Mouse (Mus musculus): ENCODE data around the gene Thrap3.
"Not testable (repeated sequence)": the region's sequence is repeated elsewhere in the genome, so short reads cannot be mapped to it uniquely, and the experiment has no call there.

Thrap3 gene

GRCm38 (mm10) chr4:126219540-126219939, 17.0 kb upstream of the Thrap3 start:
- not testable (repeated sequence) for DNase-seq (ENCODE audit: low spot score)

DNA sequence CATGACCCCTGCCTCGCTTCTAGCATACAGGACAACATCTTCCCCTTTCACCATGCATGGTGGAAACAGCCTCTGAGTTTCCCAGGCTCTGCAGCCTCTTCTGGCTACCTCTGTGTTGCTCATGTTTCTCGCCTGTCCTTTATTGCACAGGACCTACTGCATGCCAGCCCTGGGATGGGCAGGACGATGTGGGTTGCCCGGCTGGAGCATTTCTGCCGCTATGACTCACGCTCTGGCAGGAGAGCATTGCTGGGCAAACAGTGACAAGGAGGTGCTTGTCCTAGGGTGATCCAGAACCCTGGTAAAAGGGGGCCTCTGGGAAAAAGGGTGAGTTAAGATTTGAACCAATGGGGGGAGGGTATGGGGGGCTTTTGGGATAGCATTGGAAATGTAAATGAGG, 15.2 kb upstream of the Thrap3 start:
- DNase-seq (ENCODE audit: low spot score), result no peak

GRCm38 (mm10) chr4:126207081-126207480, 4.5 kb upstream of the Thrap3 start:
- no peak for DNase-seq (ENCODE audit: low spot score)

DNA sequence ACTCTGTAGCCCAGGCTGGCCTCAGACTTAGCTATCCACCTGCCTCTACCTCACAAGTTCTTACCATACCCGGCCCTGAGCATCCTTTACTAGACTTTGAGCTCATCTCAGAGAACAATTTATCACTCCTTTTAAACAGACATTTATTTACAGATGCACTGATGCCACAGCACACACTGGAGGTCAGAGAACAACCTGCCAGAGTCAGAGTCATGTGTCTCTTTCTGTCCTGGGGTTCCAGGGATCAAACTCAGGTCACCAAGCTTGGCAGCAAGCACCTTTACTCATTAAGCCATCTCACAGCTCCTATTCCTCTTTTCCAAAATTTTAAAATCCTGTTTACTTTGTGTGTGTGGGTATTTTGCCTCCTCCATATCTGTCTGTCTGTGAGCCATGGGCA, 2.8 kb upstream of the Thrap3 start:
- DNase-seq (ENCODE audit: low spot score), result no peak

GRCm38 (mm10) chr4:126204661-126205230, 2.2 kb upstream of the Thrap3 start:
- DNase-seq (ENCODE audit: low spot score), result no peak

DNA sequence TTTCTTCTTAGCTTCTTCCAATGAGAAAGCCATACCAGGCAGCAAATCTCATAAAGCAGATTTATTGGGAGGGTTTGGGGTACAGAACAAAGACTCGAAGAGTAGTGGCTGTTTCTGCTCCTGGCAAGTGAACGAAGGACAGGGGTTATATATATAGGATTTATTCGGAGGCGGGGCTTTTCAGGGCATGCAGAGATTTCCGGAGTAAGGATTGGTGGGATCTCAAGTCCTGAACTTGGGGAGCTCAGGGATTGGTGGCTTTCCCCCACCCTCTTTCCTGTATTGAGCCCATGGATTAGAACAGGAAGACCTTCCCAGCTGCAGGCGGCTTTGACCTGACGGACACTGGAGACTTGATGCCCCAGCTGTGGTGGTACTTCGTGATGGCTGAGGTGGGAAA, 1.5 kb upstream of the Thrap3 start:
- no peak for DNase-seq (ENCODE audit: low spot score)

DNA sequence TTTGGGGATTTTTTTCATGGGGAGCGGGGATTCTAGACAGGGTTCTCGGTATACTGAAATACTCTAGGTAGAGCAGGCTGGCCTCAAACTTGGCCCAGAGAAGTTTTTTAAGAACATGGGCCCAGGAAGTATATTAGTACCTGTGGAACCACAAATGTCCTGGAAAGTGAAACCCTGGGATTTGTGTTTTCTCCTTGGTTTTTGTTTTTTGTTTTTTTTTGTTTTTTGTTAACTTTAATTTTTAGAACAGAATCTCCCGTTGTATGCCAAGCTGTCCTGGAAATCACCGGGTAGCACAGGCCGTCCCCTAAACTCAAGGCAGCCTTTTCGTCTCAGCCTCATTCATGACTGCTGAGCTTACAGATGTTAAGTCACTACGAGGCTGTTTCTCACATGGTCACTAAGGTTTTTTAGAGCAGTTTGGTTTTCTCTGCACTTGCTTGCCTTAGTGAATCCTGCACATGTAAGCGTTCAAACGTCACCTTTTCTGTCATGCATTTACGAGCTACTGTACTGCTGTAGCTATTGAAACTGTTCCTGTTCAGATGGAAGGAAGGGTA, 856 bp upstream of the Thrap3 start:
- no peak for DNase-seq (ENCODE audit: low spot score)

- no peak for DNase-seq (ENCODE audit: low spot score)
Observed at GRCm38 (mm10) chr4:126201514-126202302, 852 bp downstream of the Thrap3 start.

DNA sequence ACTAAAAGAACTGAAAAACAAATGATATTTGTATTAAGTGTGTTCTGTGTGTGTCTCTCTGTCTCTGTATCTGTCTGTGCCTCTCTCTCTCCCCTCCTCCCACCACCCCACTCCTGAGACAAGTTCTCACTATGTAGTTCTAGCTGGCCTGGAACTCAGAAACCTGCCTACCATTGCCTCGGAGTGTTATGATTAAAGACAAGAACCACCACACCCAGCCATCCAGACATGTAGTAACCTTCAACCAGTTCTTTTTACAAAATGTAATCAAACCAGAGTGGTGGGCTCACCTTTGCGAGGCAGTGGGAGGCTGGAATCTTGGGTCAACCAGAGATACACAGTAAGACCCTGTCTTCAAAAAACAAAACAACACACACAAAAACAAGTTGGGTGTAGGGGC, 1.9 kb downstream of the Thrap3 start:
- DNase-seq (ENCODE audit: low spot score), result no peak

DNA sequence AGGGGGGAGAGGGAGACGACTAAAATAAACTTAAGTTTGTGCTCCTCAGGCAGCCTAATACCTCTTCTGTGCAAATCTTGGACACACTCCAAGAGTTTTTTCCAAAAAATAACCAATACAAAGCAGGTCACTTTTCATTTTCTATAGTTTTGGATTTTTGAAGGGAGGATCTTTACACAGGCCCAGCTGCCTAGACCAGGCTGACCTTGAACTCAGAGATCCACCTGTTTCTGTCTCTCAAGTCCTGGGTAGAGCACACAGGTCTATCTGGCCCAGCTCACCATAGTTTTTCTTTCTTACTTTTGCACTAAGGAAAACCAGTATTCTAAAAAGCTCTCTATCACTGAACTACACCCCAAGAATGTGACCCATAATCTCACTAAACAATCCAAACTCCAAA, 2.5 kb downstream of the Thrap3 start:
- DNase-seq (ENCODE audit: low spot score), result no peak

DNA sequence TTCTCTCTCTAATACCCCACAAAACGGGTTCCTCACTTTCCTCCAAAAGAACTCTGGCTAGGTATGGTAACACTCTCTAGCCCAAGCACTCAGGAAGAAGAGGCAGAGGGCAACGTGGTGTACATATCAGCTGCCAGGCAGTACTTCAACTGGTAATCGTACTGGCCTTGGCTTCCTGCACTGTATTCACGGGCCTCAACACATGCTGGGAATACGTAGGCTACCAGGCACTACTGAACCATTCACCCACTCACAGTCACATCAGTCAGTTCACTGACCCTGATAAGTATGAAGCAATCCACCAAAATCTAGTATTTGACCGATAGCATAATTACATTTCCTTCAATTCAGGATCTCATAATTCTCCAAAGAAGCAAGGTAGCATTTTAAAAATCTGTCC, 3.0 kb downstream of the Thrap3 start:
- DNase-seq (ENCODE audit: low spot score), result no peak

GRCm38 (mm10) chr4:126197485-126197884, 5.1 kb downstream of the Thrap3 start:
- no peak for DNase-seq (ENCODE audit: low spot score)

DNA sequence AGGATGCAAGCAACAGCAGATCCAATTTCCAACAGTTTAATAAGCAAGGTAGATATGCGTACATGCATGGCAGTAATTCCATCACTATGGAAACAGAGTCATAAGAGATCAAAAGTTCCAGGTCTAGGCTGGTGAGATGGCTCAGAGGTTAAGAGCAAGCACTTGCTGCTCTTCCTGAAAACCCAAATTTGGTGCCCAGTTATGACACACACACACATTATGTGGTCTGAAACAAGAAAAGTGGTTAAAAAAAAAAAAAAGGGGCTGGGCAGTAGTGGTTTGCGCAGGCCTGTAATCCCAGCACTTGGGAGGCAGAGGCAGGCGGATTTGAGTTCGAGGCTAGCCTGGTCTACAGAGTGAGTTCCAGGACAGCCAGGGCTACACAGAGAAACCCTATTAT, 7.6 kb downstream of the Thrap3 start:
- DNase-seq (ENCODE audit: low spot score), result no peak

DNA sequence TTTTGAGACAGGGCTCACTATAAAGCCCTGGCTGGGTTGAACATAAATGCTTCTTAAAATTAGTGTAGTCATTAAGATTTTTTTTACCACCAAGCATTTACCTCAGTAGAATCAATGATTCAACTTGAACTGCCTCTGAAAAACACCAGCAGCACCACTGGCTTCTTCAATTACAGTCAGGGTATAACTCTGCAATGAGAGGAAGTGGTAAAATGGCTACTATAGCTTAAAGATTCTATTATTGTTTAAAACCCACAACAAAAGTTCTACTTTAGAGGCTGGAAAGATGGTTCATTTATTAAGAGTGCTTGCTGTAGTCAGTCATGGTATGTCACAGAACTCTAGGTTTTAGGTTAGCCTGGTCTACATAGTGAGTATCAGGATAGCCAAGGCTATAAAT, 8.3 kb downstream of the Thrap3 start:
- no peak for DNase-seq (ENCODE audit: low spot score)

- no peak for DNase-seq (ENCODE audit: low spot score)
Observed at GRCm38 (mm10) chr4:126190636-126191035, 11.9 kb downstream of the Thrap3 start.

GRCm38 (mm10) chr4:126187096-126187495, 15.5 kb downstream of the Thrap3 start:
- no peak for DNase-seq (ENCODE audit: low spot score)

DNA sequence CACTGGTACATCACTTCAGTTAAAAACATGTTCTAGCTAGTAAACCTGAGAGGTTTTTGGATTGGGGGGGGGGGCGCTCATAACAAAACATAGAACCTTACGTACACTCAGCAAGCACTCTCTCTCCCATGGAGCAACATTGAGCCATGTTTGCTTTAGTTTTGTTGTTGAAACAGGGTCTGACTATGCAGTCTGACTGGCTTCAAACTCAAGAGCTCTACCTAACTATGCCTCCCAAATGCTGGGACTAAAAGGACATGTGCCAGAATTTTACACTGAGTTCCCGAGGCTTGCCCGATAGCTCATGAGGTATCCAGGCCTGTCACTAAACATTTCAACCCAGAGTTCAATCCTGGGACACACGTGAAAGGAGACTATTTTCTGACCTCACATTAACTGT, 19.5 kb downstream of the Thrap3 start:
- DNase-seq (ENCODE audit: low spot score), result no peak

DNA sequence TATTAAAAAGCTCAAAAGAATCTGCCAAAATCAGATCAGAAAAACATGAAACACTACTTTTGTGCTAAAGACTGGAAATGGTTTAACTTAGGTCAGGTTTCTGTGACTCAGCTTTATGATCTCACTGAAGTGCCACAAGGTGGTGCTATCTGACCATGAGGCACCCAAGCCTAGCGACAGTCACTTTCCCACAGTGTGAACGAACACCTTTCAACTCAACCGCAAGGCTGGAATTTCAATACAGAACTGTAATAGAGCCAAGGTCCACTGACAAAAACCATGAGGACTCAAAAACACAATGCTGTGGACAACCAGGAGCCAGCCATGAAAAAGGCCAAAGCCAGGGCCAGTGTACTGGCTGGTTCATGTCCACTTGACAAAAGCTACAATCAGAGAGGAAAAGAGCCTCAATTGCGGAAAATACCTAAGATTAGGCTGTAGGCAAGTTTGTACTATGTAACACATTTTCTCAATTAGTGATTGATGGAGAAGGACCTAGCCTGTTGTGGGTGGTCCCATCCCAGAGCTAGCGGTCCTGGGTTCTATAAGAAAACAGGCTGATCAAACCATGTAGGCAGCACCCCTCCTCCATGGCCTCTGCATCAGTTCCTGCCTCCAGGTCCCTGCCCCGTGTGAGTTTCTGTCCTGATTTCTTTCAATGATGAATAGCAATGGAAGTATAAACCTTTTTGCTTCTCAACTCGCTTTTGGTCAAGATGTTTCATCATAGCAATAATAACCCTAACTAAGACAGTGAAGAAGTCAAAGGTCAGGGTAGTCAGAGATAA, 21.2 kb downstream of the Thrap3 start:
- DNase-seq (ENCODE audit: low spot score), result no peak

DNA sequence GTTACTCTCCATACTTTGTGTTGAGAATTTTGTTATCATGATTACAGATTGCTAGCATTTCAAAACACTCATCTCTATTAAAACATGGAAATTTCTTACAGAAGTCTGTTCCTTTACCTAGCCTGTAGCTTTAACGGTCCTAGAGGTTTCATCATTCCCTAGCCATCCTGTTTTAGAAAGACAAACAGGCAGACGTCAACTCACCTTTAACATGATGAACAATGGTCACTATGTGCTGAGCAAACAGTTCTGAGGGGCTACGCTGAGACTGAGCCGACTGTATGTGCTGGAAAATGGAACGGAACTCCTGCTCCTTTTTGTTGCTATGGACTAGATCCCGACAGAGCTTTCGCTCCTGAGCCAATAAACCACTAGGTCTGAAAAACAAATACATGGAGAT, 26.6 kb downstream of the Thrap3 start:
- DNase-seq (ENCODE audit: low spot score), result not testable (repeated sequence)

DNA sequence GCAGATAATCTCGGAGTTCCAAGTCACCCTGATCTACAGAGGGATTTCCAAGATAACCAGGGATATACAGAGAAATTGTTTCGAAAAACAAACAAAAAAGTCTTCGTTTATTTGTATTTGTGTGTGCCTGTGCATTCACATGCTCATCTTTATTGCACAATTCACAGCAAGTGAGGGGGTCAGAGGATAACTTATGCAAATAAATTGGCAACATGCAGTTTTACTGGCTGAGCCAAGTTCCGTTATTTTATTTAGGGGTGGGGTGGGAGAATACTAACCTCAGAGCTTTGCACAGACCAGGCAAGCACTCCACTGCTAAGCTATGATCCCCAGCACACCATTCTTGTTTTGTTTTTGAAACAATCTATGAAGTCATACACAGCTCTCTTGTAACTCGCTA, 28.8 kb downstream of the Thrap3 start:
- DNase-seq (ENCODE audit: low spot score), result no peak

DNA sequence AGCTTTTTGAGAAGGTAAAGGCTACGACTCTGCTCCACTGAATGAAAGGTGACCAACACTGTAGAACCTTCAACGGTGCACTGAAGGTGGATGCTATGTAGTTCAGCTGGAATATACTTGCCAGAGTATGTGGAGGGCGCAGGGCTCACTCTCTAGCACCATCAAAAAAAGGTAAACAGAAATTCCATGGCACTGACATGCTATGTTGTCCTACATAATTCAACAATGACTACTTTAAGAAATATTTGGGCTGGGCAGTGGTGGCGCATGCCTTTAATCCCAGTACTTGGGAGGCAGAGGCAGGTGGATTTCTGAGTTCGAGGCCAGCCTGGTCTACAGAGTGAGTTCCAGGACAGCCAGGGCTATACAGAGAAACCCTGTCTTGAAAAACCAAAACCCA, 31.8 kb downstream of the Thrap3 start:
- DNase-seq (ENCODE audit: low spot score), result not testable (repeated sequence)

DNA sequence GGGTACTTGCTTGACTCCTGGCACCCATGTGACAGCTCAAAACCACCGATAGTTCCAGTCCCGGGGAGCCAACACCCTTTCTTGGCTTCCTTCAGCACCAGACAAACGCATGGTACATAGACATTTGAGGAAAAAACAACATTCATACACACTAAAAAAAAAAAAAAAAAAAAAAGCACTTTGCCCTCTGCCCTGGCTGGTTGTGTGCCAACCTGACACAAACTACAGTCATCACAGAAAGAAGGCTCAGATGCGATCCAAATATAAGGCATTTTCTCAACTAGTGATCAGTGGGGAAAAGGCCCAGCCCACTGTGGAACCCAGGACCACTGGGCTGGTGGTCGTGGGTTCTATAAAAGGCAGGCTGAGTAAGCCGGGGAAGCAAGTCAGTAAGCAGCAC, 33.7 kb downstream of the Thrap3 start:
- DNase-seq (ENCODE audit: low spot score), result no peak

DNA sequence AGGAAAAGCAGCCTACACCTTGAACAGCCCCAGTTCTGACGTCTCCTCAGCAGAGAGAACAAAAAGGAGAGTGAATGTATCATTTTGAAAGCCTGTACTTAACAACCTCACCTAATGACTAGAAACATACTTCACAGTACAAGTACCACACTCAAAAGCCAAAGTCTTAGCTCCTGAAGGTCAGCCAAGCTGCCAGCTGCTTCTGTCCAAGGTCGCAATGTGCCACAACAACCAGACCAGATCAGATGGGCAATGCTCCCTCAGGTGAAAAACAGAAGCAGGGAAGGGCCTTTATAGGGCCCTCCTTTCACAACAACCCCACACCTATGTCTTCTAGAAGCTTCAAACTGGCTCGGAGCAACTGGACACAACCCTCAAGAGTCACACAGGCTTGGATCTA, 36.5 kb downstream of the Thrap3 start:
- no peak for DNase-seq (ENCODE audit: low spot score)
